Mouse (Mus musculus) activated CD4-positive, CD25-positive, alpha-beta regulatory T cell, adult 4 months (primary cell): ENCODE results near the gene Hist2h2ac. TPM values are rescaled to one million over a fixed set of nuclear protein-coding genes. Genes with fewer than 3 reads are reported as not detected.
"Not testable (repeated sequence)": the region's sequence is repeated elsewhere in the genome, so short reads cannot be mapped to it uniquely, and the experiment has no call there.

Experiments
- ATAC-seq: one replicate; pipeline ENCODE4 v1.8.0; 2017
- polyA plus RNA-seq, 2 experiments: library from polyadenylated mRNA; unstranded; fragments of 100-300 nt; shearing (Covaris generic); gene quantifications; one replicate each; pipeline ENCODE4 v1.2.1; 2017

Hist2h2ac gene
- polyA plus RNA-seq, 2 experiments from 2014 or later: 5.3 to 11.8 TPM

DNA sequence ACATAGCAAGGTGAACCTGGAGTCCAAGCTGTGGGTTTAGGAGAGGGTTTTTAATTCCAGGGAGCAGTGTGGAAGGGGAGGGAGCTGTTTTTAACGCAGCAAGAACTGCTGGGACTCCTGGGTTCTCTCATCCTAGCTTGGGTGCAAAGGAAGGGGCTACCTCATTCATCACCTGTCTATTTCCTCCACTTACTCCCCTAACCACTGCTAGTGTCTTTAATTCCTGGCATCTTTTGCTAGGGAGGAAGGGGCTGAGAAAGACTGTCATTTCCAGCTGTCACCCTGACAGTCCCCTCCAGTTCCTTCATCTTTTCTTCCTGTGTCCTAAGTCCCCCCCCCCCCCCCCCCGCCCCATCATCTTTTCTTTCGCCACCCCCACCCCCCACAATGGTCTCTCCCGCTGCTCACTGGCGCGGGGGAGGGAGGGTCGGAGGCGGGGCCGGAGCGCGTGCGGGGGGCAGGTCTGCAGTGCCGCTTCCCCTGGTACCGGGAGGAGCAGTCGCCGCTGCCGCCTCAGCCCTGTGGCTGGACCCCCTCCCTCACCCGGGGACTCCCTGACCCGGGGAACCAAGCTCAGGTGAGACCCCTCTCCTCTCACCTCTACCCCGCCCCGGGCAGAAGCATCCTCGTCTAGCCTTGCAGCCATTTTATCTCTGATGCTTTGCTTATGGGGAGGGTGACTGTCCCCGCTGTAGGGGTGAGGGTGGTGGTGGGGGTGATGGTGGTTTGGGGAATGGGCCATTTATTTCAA is 39.8 kb downstream of the Hist2h2ac start, which contains the start of gene Sv2a:
Sv2a (plus strand) TSS at position 425 of the 751 bp plus-strand sequence.
- ATAC-seq: peak; percentile 75

DNA sequence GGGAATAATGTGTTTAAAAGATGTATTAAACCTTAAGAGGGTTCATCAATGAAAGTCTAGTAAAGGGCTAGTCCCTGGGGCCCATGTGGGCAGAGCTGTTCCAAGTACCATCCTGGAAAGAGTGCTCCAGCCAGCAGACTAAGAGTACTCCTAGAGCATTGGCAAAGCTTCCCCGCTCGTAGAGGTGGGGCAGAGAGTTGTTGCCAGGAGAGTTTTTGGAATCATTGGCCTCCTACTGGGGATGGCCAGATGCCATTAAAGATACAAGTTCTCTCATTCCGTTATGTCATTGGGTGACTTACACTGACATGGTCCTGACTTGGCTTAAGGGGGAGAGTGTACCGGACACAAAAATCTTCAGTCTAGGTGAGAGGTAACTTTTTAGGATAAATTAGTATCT is 41.1 kb downstream of the Hist2h2ac start:
- ATAC-seq: no peak

DNA sequence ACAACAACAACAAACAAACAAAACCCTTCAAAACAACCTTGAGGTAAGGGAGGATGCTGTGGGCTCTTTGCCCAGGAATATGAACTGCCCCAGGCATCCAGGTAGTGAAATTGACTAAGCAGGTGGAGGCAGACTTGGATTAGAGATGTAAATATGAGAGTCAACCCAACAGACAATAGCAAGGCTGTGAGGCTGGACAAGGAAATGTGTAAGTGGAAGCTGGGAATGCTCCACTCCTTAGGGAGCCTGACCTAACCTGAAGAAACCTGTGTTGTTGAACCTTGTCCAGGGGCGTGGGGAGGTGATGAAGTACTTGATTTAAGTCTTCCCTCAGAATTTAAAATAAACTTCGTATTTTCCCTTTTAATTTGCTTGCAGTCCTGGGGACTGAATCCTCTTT is 41.8 kb downstream of the Hist2h2ac start:
- ATAC-seq: no peak

DNA sequence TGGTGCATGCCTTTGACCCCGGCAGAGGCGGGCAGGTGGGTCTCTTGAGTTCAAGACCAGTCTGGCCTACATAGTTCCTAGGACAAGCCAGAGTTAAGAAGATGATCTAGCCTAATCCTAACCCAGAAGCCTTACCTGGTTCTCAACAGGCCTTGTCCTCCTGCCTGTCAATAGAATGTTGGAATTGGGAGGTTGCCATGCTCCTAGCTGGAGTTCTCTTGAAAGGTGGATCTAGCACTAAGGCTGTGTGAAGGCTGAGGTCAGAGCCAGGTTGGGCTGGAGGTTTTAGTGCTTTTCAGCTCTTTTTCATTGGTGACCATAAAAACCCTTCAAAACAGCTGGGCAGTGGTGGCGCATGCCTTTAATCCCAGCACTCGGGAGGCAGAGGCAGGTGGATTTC is 42.3 kb downstream of the Hist2h2ac start:
- ATAC-seq: no peak

DNA sequence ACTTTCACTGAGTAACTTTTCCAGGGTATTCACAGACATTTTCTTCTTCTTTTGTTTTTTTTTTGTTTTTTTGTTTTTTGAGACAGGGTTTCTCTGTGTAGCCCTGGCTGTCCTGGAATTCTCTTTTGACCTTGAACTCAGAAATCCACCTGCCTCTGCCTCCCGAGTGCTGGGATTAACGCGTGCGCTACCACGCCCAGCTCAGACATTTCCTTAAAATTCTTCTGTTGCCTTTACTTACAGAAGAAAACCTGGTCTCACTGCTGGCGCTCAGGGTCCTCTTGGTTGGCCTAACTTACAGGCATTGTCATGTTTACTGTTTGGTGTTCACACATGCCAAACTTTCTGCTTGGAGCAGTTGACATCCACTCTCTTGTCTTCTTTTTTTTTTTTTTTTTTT is 45.4 kb downstream of the Hist2h2ac start:
- no peak for ATAC-seq

DNA sequence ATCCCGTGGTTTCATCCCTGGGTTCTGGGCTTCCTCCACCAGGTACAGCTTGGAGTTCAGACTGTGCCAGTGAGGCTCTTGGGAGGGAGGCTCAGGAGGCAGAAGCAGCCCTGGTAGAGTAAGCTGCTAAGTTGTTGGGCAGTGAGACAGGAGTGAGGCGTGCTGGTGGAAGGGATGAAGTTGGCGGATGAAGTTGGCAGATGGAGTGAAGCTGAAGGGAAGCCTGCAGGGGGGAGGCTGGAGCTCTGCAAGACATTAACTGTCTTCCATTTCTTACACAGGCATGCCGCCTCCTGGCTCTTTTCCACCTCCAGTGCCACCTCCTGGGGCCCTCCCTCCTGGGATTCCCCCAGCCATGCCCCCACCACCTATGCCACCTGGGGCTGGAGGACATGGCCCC is 46.6 kb downstream of the Hist2h2ac start:
- not testable (repeated sequence) for ATAC-seq

DNA sequence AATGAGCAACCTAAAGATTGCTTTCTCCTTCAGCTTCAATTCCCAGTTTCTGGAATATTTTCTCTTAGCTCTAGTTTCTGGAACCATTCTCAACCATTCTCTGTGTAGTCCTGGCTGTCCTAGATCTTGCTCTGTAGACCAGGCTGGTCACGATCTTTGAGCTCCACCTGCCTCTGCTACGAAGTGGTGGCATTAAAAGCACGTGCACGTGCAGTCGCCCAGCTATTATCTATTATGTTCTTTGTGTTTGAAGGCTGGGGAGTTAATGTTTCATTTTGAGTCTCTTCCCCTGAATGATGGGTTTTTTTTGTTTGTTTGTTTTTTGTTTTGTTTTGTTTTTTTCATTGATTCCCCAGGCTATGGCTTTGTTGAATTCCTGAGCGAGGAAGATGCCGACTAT is 47.5 kb downstream of the Hist2h2ac start:
- no peak for ATAC-seq

DNA sequence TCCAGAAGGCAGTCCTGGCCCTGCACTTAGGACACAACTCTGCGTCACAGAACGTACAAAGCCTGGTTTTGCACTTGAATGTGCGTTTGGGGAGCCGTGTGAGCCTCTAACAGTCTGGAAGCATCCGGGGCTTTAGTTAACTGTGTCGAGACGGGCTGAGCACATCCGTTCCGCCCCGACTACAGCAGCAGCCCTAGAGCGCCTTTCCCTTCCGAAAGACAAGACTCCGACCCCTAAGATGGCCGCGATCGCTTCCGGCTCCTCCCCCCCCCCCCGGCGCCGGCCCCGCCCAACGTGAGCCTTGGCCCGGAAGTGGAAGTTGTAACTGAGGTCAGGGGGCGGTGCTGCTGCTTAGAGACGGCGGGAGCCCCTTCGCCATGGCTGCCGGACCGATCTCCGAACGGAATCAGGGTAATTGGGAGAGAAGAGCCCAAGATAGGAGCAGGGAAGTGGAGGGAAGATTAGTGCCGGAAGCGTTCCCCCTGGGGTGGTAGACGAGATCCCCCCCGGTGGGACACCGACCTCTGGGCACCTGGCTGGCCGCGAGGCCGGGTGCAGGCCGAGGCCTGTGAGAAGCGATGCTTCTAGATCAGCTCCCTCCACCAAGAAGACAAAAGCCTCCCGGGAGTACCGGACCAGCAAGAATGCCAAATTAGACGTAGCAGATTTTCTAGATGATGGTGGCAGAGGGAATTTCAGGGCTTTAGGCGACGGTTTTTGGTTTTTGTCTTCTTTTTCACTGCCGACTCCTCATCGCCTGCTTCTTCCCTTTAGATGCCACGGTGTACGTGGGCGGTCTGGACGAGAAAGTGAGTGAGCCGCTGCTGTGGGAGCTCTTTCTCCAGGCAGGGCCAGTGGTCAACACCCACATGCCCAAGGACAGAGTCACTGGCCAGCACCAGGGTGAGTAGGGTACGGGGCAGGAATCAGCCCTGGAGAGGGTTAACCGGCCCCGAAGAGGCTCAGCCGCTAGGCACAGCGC is 48.2 kb downstream of the Hist2h2ac start, which contains the start of gene Sf3b4:
Sf3b4 (plus strand) TSS at position 136 of the 982 bp plus-strand sequence.
- ATAC-seq: peak; percentile 98

DNA sequence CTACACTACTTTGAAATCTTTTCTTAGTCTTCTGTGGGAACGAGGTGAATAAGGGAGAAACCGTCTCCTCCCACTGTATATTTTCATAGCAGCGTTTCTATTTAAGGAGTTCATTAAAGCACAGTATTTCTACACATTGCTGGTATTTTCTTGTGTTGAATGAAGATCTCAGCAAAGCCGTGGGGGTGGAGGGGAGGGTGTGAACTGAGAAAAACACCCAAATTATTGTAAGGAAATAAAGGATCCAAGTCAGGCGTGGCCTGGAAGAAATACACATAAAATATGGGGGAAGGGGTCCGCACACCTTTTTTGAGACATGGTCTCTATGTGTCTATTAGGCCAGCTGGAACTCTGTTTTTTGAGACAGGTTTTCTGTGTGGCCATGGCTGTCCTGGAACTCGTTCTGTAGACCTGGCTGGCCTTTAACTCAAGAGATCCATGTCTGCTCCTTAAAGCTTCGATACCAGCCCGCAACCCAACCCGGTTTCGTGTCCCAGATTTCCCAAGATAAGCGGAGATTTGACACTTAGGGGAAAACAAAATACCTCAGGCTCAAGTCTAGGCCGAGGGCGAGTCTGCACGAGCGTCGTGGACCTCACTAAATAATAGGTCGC is 49.0 kb downstream of the Hist2h2ac start:
- peak; percentile 5 for ATAC-seq

DNA sequence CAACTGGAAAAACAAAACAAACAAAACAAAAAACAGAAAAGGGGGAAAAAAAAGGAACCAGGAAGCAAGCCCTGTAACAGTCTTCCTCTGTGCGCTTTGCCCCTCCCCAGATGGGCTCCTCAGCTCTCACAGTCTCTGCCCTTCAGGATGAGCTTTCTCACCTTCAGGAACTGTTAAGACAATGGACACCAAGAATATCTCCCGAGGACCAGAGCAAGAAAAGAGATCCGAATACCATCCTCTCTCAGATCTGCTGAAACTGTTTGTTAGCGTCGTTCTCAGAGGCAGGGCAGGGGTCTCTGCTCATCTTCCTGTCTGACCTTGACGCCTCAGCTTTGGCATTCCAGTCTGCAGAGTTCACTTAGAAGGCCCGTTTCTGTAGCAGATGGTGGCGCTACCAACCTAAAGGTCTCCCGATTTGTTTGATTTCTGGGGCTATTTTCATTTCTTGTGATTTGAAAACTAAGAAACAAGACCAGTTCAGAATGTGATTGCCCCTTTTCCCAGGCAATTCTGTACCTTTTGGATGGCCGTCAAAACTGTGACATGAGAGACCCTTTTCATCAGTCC is 49.6 kb downstream of the Hist2h2ac start:
- no peak for ATAC-seq

Other genes with a start within 250 kb of the Hist2h2ac start
- gene Plekho1, start 224.9 kb downstream of the Hist2h2ac start, polyA plus RNA-seq: 10 to 100 TPM in 1 of 2 experiments, 1 to 10 TPM in 1; 7.5 to 12.8 TPM
- gene Vps45, start 162.4 kb downstream of the Hist2h2ac start, polyA plus RNA-seq: 10 to 100 TPM; 18.8 to 22.7 TPM
- gene Otud7b, start 116.4 kb downstream of the Hist2h2ac start, polyA plus RNA-seq: 10 to 100 TPM in 1 of 2 experiments, 1 to 10 TPM in 1; 8.0 to 12.0 TPM
- gene Mtmr11, start 58.9 kb downstream of the Hist2h2ac start, polyA plus RNA-seq: 1 to 10 TPM in 1 of 2 experiments, under 1 TPM in 1; 0.62 to 2.0 TPM
- gene Sf3b4, start 48.5 kb downstream of the Hist2h2ac start, polyA plus RNA-seq: 10 to 100 TPM; 65.6 to 75.0 TPM
- 1 to 10 TPM in 1 of 2 experiments, under 1 TPM in 1; 0.83 to 1.9 TPM for gene Sv2a, start 39.7 kb downstream of the Hist2h2ac start, polyA plus RNA-seq
- gene Bola1, start 1.2 kb downstream of the Hist2h2ac start, polyA plus RNA-seq: 10 to 100 TPM; 31.4 to 31.8 TPM
- gene Hist2h2ab, start 1.0 kb downstream of the Hist2h2ac start, polyA plus RNA-seq: 1 to 10 TPM in 1 of 2 experiments, not detected in 1; 1.3 TPM
- 1 to 10 TPM; 1.5 to 3.3 TPM for gene Hist2h2be, start 239 bp upstream of the Hist2h2ac start, polyA plus RNA-seq
- gene Hist2h3c2, start 18.2 kb upstream of the Hist2h2ac start, polyA plus RNA-seq: 1 to 10 TPM in 1 of 2 experiments, under 1 TPM in 1; 0.56 to 2.5 TPM
- 10 to 100 TPM in 1 of 2 experiments, not detected in 1; 86.9 TPM for gene Hist2h2aa2, start 19.4 kb upstream of the Hist2h2ac start, polyA plus RNA-seq
- gene Hist2h2aa1, start 24.6 kb upstream of the Hist2h2ac start, polyA plus RNA-seq: 10 to 100 TPM in 1 of 2 experiments, not detected in 1; 46.6 TPM
- not detected for gene Hist2h3c1, start 25.8 kb upstream of the Hist2h2ac start, polyA plus RNA-seq
- 1 to 10 TPM; 1.9 to 2.2 TPM for gene Hist2h4, start 42.4 kb upstream of the Hist2h2ac start, polyA plus RNA-seq
- 10 to 100 TPM; 23.4 to 32.3 TPM for gene Hist2h3b, start 47.8 kb upstream of the Hist2h2ac start, polyA plus RNA-seq
- gene Hist2h2bb, start 48.9 kb upstream of the Hist2h2ac start, polyA plus RNA-seq: 10 to 100 TPM in 1 of 2 experiments, 1 to 10 TPM in 1; 5.2 to 11.1 TPM
- gene Fcgr1, start 73.1 kb upstream of the Hist2h2ac start, polyA plus RNA-seq: not detected
- under 1 TPM in 1 of 2 experiments, not detected in 1; 0.32 TPM for gene BC107364, start 231.4 kb upstream of the Hist2h2ac start, polyA plus RNA-seq